Mouse (Mus musculus) small intestine, adult 2 months (tissue): ENCODE measurements around the gene Enthd1.

Experiments
- CTCF ChIP-seq: fragments of 200-500 bp; IDR thresholded peaks from 2 replicates; pipeline ENCODE4 v1.5.1; 2012; ENCODE audit warnings: low read depth, mild to moderate bottlenecking, control low read depth, inconsistent platforms, low read length, moderate library complexity, mixed read lengths; ENCODE audit not compliant: insufficient replicate concordance, insufficient read length; ENCODE audit errors: extremely low read depth
- POLR2A ChIP-seq: fragments of 200-500 bp; IDR thresholded peaks from 2 replicates; pipeline ENCODE4 v1.6.1; 2012; ENCODE audit warnings: low read depth, mild to moderate bottlenecking, control low read depth, inconsistent platforms, low read length, moderate library complexity

DNA sequence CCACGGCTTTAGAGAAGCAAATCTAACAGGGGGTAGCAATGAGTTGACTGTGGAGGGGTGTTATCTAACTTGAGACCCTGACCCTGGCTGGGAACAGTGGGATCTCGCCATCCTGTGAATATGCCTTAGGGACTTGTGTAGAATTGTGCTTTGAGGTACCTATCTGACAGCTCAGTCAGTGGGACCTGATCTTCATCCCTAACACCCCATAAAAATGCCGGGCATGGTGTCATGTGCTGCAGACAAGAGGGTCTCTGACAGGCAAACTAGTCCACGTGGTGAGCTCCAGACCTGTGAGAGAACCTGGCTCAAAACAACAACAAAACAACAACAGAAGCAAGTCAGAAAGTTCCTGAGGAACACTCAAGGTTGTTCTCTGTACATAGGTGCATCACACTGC, 34.9 kb upstream of the Enthd1 start:
- no peak for TF ChIP-seq CTCF
- no peak for TF ChIP-seq POLR2A
